Mouse (Mus musculus) Patski (cell line): ENCODE data around the gene Pelp1. TPM values are rescaled to one million over a fixed set of nuclear protein-coding genes. Genes with fewer than 3 reads are reported as not detected.
"Not testable (repeated sequence)": the region's sequence is repeated elsewhere in the genome, so short reads cannot be mapped to it uniquely, and the experiment has no call there.

Experiments
- ATAC-seq: fragments of 100-300 bp; one replicate; pipeline ENCODE4 v1.8.0; 2021
- CTCF ChIA-PET: fragments of 350-600 bp; sonication (Branson Sonifier 250); formaldehyde crosslinking; loops from one replicate; lab custom pipeline; 2022; ENCODE audit warnings: inconsistent platforms; lab: Charles Lee
- POLR2A ChIA-PET: fragments of 350-600 bp; sonication (Branson Sonifier 250); formaldehyde crosslinking; loops from one replicate; lab custom pipeline; 2022; ENCODE audit warnings: antibody characterized with exemption, inconsistent platforms; lab: Charles Lee
- DNase-seq: peaks from one replicate; pipeline ENCODE4 v3.0.0-alpha.2; 2011; ENCODE audit warnings: low read depth, low spot score
- H3K27me3 ChIP-seq: fragments of 371-371 bp; one replicate; pipeline ENCODE4 v1.5.1; 2021
- CTCF ChIP-seq: fragments of 100-300 bp; IDR thresholded peaks from one replicate; pipeline ENCODE4 v1.5.1; 2021
- in situ Hi-C: fragments of 300-500 bp; cut with MboI; formaldehyde crosslinking; loops from 3 replicates; pipeline ENCODE4 v1.11.1; 2018; ENCODE audit warnings: low pct_unique_long_range_greater_than_20kb, mixed read lengths
- polyA plus RNA-seq: library from polyadenylated mRNA; unstranded; gene quantifications from one replicate; pipeline ENCODE4 v1.2.3, GENCODE M21; 2021

The Pelp1 gene
- polyA plus RNA-seq, 1 experiment from 2014 or later: 31.0 TPM

DNA sequence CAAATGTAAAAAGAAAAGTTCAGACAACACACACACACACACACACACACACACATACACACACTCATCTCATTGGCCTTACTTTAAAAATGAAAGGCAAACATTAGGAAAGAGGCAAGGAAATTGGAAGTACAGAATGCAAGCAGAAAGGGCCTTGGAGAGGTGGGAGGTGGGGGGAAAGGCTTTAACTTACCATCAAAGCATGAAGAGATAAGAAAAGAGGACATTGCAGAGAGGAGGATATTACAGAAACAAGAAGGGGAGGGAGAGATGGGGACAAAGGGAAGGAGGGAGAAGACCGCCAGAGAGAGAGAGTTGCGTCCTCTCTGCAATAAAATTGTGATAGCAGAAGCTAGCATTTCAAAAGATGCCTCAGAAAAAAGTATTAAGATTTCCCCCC, 28.5 kb downstream of the Pelp1 start:
- TF ChIP-seq CTCF: no peak
- in situ Hi-C loops: no loop called here
- ATAC-seq: no peak
- DNase-seq: no peak
- POLR2A ChIA-PET: no interaction called here
- CTCF ChIA-PET: no interaction called here
- no peaks in the 10 kb centered on the region for H3K27me3 ChIP-seq

DNA sequence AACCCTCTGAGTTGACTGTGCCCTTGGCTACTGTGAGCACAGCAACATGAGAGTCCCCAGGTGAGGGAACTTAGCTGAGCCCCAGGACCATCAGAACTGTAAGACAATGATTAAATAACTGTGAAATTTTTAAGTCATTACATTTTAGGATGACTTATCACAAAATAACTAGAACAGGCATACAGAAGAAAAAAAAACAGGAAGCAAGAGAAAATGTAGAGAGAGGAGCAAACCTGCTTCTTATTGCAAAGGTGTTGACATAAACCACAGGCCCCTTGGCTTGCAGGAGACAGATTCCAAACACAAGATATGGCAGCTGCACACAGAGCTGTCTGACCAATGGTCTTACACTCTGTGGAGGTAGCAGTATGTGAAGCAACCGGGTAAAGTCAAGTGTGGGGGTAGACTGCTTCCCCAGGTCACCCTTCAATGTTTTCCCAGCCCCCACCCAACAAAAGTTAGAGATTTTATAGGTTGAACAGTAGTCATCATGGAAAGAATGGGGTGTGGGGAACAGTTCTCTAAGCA, 29.3 kb downstream of the Pelp1 start:
- DNase-seq (no peak), ATAC-seq (no peak)
- ChIA-PET POLR2A (no interaction called here), CTCF (no interaction called here)
- in situ Hi-C loops: no loop called here
- no peaks in the 10 kb centered on the region for H3K27me3 ChIP-seq
- TF ChIP-seq CTCF: no peak

DNA sequence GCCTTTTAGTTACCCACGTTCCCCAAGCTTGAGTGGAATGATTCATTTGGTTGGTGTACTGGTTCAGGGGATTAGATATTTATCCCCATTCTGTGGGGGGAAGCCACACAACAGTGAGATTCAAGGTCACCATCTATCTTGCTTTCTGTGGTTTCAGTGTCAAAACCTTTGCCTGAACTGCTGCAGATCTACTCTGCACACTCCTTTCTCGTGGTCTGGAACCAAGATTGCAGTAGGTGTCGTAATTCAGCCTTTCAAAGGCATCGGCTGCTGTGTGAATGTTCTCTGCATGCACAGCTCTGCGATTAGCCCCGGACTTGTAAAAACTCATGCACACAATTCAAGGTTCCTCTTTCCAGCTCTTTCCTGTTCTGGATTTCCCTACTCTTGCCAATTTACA, 33.8 kb downstream of the Pelp1 start:
- peaks cover 20% of the 10 kb centered on the region for H3K27me3 ChIP-seq
- ChIA-PET POLR2A (no interaction called here), CTCF (no interaction called here)
- ATAC-seq (no peak), DNase-seq (no peak)
- no peak for TF ChIP-seq CTCF
- in situ Hi-C loops: no loop called here

DNA sequence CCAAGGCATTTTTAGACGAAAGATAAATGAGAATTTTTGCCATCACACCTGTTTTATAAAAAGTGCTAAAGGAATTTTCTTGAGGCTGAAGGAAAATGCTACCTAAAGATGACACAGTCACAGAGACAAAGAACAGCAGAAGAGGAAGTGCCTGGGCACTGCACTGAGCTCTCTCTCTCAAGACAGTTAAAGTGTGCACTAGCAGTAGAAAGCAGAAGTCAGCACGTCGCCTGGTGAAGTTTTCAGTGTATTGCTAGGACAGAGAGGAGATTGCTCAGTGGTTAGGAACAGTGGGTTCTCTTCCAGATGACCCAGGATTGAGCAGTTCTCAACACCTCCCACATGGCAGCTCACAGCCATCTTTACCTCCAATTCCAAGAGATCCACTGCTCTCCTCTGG, 35.5 kb downstream of the Pelp1 start:
- in situ Hi-C loops: no loop called here
- ATAC-seq: no peak
- POLR2A ChIA-PET: no interaction called here
- DNase-seq: no peak
- peaks cover 30% of the 10 kb centered on the region for H3K27me3 ChIP-seq
- no peak for TF ChIP-seq CTCF
- CTCF ChIA-PET: interaction anchor here (0.9 kb wide), 1 partner anchor 25 kb away, joined by 3 read pairs; no protein-coding TSS in a partner anchor

DNA sequence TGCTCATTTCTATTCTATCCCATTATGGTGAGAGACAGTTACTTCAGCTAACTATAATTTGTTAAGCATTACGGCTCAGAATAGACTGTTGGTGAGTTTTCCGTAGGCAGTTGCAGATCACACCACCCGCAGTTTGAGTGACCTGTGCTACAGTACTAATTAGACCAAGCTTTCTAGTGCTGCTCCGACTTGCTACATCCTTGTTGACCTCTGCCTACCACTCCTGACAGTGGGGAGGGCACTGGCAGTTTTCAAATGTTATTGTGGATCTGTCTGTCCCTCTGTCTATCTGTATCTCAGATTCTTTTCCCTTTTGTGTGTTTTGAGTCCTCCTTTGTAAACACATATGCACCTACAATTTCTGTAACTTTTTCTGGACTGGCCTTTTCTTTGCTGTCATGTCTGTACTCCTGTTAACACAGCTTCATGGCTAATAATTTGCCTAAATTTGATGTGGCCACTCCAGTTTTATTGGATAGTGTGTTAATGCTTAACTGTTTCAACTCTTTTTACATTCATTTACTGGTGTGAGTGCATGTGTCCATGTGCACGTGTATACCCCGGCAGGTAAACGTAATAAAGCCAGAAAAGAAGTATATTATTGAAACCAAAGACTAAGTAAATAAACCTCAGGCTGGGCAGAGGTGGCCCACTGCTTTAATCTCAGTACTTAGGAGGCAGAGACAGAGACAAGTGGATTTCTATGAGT, 36.8 kb downstream of the Pelp1 start:
- DNase-seq (no peak), ATAC-seq (no peak)
- POLR2A ChIA-PET: no interaction called here
- TF ChIP-seq CTCF: no peak
- peaks cover 30% of the 10 kb centered on the region for H3K27me3 ChIP-seq
- CTCF ChIA-PET: no interaction called here
- in situ Hi-C loops: no loop called here

DNA sequence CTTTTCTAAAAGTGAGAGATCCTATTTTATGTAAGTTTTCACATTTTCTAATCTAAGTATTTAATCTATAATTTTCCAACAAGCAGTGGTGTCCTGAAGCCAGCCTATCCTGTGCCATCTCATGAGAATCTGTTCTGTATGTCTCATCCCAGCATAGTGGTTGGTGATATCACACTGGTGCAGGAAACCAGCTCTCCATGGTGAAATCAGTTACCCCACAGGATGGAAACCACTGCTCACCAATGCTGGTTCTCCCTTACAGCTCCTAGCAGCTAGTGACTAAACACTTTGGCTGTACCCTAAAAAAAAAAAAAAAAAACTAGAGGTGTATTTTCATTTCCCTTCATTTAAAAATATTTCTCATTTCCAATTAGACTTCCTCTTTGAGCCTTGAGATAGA, 37.4 kb downstream of the Pelp1 start:
- H3K27me3 ChIP-seq: peaks cover 30% of the 10 kb centered on the region
- in situ Hi-C loops: no loop called here
- ATAC-seq: no peak
- ChIA-PET POLR2A (no interaction called here), CTCF (no interaction called here)
- no peak for DNase-seq
- no peak for TF ChIP-seq CTCF

DNA sequence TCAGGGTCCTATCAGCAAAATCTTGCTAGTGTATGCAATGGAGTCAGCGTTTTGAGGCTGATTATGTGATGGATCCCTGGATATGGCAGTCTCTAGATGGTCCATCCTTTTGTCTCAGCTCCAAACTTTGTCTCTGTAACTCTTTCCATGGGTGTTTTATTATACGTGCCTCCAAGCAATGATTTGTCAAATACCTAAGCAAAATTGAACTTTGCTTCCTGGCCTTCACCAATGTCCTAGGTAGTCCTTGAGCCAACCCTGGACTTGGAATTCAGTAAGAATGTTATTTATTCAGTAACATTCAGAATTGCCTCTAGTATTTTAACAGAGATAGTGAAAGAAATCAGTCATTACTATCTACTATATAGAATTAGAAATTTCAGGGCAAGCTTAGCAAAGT, 41.2 kb downstream of the Pelp1 start:
- ATAC-seq, CTCF ChIA-PET, DNase-seq, in situ Hi-C loops, POLR2A ChIA-PET: not testable (repeated sequence)
- peaks cover 16% of the 10 kb centered on the region for H3K27me3 ChIP-seq

DNA sequence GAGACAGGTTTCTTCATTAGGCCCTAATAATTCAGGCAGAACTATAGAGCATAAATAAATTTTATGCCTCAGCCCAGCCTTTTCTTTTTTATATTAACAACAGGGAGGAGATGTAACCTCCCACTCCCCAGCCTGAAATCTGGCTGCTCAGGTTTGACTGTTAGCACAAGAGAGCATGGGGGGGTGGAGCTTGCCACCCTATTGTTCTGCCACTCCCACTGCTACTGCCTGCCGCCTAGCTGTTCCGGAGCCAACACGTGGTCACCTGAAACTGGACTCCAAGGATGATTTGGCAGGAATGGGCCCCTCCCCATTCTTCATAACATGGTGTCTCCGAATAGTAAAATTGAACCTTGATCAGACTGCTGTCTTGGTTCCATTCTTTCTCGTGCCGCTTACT, 42.1 kb downstream of the Pelp1 start:
- POLR2A ChIA-PET, ATAC-seq, DNase-seq, CTCF ChIA-PET, in situ Hi-C loops: not testable (repeated sequence)
- peaks cover 16% of the 10 kb centered on the region for H3K27me3 ChIP-seq

DNA sequence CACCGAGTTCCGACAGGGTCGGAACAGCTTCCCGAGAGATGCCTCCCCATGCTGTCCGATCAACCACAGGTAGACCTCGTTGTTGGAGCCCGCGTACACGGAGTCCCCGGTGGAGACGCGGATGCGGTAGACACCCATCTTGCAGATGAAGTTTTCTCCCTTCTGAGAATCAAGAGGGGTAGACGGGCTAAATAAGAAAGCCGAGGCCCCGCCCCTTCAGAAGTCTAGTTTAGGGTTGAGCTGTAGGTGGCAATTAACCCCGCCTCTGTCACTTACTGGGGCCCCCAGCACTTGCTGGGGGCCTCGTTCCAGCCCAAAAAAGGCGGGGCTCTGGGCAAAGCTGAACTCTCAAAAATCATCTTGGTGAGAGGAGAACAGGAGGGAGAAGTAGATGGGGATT, 58.0 kb downstream of the Pelp1 start, which contains the start of gene Alox15:
TSS of gene Alox15 (minus strand) at position 164 of the 400 bp plus-strand sequence.
- in situ Hi-C loops: no loop called here
- ATAC-seq: no peak
- CTCF ChIA-PET: interaction anchor here (1.2 kb wide), 1 partner anchor 17 kb away, joined by 4 read pairs; no protein-coding TSS in a partner anchor
- TF ChIP-seq CTCF: no peak
- POLR2A ChIA-PET: interaction anchor here (0.9 kb wide), 1 partner anchor 11 kb away, joined by 3 read pairs; no protein-coding TSS in a partner anchor
- DNase-seq: no peak
- peaks cover 72% of the 10 kb centered on the region for H3K27me3 ChIP-seq

DNA sequence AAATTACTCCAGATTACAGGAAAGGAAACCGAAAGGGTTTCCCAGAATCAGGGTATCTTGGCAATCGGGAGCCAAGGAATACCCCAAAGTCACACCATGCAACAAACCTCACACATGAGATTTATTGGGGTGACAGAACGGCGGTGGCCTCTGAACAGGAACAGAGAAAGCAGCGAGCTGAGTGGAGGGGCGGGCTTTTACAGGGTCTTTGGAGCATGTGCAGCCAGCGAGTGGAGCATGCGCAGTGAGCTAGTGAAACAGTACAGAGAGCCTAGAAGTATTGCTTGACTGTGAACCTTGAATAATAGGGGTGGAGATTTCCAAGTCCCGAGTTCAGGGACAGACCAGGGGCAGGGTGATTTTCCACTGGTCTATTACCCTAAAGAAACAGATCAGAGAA, 61.2 kb downstream of the Pelp1 start:
- DNase-seq: no peak
- CTCF ChIA-PET: no interaction called here
- peaks cover 71% of the 10 kb centered on the region for H3K27me3 ChIP-seq
- no peak for TF ChIP-seq CTCF
- POLR2A ChIA-PET: interaction anchor here (0.5 kb wide), 1 partner anchor 21 kb away, joined by 3 read pairs; no protein-coding TSS in a partner anchor
- ATAC-seq: no peak
- in situ Hi-C loops: no loop called here

DNA sequence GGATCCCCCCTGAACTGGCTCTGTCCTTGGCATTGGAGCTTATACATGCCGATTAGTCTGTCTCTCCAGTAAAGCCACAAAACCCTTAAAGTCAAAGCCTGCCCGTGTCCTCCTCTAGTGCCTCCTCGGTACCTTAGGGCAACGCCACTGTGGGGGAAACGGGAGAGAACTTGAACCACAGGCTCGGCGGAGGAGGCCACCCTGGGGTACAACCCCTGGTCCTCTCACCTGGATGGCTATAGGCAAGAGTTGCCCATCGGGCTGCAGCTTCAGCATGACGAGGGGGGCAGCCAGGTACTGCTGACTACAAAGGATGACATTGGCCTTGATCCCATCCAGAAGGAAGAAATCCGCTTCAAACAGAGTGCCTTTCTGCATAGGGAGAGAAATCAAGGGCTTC, 62.0 kb downstream of the Pelp1 start:
- CTCF ChIA-PET: no interaction called here
- POLR2A ChIA-PET: no interaction called here
- TF ChIP-seq CTCF: no peak
- H3K27me3 ChIP-seq: peaks cover 67% of the 10 kb centered on the region
- ATAC-seq (no peak), DNase-seq (no peak)
- in situ Hi-C loops: no loop called here
